Mouse (Mus musculus): ENCODE results near the gene Pacrg.

Gene Pacrg

DNA sequence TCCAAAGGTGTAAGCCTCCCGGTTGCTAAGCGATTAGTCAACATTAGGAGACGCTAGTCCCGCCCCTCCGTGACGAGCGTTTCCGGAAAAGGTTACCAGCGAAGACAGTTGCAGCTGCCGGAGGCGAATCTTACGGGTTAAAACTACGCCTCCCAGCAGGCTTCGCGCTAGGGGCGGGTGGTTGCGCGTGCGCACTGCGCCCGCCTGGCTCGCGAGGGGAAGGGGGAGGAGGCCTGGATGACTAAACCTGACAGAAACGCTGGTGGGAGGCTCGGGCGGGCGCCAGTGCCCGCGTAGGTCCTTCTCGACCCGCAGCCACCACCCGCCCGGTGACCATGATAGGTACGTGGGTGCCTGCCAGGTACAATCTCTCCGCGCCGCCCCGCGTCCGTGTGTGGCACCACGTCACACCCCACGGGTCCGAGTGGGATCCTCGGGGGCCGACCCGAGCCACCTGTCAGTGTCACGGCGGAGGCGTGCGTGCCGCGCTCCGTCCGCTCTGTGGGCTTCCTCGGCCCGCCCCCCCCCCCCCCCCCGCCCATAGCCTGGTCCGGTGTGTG, at the start of gene Pacrg, which contains the start of gene Prkn:
TSS of gene Pacrg (minus strand) at position 164 of the 560 bp plus-strand sequence.
TSS of gene Prkn (plus strand) at position 237 of the 560 bp plus-strand sequence.
- in situ Hi-C loops (cut with MboI, MseI), result loop anchor here (25.0 kb wide), 1 partner anchor 503 kb away; no protein-coding TSS in a partner anchor

DNA sequence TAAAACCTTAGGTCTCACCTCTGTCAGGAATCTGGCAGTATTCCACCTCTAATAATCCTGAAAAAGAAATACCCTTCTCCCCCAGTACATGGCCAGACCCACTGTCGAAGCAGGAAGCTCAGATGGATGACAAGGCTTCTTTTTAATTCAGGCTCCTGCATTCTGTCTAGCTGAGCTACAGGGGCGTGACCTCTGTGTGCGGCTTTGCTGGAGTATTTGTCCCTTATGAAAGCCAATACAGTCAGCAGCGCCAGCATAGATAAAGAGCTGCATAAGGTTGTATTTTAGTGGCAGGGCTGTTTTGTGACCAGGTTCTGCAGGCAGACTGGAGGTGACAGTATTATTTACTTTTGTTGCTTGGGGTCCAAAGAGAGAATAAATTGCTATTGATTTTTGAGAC, 47.8 kb upstream of the Pacrg start:
- in situ Hi-C loops (cut with MboI, MseI), result no loop called here

- in situ Hi-C loops (cut with MboI, MseI), result no loop called here
Observed at GRCm38 (mm10) chr17:10882260-10882659, 42.1 kb upstream of the Pacrg start.

DNA sequence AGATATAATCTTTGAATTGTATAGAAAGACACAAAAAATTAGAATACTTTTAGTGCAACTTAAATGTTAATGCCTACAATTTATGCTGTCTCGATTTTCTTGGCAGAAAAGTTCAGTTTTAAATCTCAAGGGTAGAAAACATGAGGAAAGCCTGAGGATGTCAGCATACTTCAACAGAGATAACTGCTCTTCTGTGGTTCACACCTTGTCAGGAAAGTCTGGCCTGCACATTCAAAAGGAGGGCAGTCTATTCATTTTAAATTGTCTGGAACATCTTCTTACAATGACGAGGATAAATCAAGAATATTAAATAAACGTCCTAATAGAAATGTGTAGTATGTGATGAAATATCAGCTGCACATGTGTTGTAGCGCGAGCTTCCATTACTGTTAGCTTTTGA, 38.9 kb upstream of the Pacrg start:
- in situ Hi-C loops (cut with MboI, MseI), result no loop called here

DNA sequence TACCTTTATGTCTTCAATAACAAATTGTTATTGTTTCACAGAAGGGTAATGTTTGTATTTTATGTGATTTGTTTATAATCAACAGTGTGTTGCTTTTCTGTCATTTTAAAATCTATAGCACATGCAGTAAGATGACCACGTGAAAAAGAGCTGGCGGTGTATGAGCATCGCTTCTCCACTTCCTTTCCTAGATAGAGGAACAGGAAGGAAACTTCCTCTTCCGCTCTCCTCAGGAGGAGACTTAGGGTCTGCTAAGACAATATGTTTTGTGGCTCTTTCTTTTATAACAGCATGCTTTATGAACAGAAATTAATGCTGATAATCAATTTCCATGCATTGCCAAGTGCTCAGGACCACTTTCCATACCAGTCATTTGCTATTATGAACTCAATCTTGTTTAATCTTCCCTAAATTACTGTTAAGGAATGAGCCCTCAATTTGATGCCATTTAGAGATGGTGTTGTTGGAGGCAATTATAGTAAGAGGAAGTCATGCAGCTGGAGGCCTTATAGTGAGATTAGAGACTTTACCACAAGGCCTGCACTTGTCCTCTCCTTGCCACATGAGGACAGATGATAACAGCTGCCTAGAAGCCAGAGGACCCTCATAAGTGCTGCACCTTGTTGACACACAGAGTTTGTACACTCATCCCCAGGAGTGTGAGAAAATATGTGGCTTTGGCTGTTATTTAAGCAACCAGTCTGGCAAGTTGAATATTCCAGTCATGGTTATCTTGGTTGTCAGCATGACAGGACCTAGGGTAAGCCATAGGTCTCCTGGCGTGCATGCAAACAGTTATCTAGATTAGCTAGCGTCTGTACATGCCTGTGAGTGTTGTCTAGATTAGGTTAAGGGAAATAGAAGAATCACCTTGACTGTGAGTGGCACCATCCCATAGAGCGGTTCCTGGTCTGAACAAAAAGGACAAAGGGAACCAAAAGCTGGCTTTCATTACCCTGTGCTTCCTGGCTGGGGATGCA, 34.4 kb upstream of the Pacrg start:
- in situ Hi-C loops (cut with MboI, MseI), result no loop called here

GRCm38 (mm10) chr17:10854207-10854606, 14.1 kb upstream of the Pacrg start:
- in situ Hi-C loops (cut with MboI, MseI), result no loop called here

GRCm38 (mm10) chr17:10840731-10841201, 655 bp upstream of the Pacrg start:
- in situ Hi-C loops (cut with MboI, MseI), result loop anchor here (25.0 kb wide), 1 partner anchor 503 kb away; no protein-coding TSS in a partner anchor

DNA sequence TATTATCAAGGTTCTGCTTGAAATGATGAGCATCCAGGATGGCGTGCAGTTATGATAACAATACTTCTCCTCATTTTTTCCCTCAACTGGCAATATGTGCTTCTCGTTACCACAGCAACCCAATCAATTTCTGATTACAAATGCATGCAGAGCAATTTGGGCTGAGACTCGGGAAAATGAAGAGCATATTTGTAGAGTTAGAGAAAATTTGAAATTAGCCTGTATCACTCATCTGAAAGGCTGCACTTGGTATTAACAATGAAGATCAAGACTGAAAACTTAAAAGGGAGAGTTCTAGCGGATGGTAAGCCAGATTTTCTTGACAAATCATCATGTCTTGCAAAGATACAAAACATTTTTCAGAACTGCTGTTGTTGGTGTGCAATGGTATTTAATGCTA, 21.1 kb downstream of the Pacrg start:
- in situ Hi-C loops (cut with MboI, MseI), result no loop called here

DNA sequence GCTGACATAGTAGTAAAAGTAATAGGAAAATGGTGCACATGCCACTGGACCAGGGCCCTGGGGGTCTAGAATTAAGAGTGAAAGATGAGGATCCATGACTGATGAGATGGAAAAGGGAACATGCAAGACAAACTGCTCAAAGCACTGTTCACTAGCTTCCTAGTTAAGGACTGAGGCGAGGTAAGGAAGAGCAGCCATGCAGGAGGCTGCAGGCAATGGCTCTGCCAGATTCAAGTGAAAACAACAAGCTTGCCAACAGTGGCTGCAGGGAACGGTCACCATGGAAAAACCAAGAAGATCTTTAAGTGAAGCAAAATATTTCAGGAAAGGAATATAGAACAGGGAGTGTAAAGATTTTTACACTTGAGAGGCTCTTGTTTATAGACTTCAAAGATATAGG, 31.5 kb downstream of the Pacrg start:
- in situ Hi-C loops (cut with MboI, MseI), result no loop called here

DNA sequence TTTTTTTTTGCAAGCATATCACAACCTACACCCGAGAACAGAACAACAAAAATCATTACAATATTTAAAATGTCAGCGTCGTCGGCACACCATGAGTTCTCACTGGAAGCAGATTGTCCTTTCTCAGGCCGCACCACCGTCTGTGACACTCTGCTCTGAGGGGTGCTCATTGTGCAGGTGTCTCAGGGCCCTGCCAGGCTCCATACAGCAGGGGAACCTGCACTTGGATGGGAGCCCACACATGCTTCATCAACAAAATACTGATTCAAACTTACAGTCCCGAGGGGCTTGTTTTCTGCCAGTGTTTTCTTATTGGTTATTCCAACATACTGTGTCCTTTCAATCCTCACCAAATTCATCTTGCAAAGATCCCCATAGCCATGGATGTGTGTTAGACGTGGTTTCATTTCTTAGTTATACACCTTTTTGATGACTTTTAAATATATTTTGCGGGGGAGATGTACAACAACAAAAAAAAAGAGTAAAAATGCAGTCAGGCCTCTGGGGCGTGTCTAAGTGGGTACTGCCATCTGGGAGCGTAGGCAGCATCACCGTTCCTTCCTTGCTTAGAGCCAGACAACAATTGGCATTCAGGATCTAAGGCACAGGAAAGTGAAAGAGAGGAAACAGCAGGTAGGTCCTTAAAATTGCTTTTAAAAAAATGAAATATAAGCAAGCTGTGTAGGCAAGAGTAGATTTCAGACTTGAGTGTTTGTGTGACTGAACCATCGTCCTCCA, 32.7 kb downstream of the Pacrg start:
- in situ Hi-C loops (cut with MboI, MseI), result no loop called here

GRCm38 (mm10) chr17:10806692-10807091, 33.4 kb downstream of the Pacrg start:
- in situ Hi-C loops (cut with MboI, MseI), result no loop called here

DNA sequence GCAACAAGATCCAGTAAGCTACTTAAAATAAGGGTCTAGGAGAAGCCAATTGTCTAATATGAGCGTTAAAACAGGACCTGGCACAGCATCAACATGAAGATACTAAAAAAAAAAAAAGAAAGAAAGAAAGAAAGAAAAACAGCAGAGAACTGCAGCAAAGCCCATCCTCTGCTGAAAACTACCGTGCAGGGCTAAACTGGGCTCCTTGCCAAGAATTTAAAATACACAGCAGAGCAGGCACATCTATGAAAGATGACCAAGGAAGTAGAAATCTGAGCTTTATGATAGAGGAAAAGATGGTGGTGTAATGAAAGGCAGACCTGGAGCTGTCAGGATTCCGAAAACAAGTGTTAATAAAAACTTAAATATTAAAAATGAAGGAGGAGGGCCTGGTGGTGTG, 48.5 kb downstream of the Pacrg start:
- in situ Hi-C loops (cut with MboI, MseI), result no loop called here

DNA sequence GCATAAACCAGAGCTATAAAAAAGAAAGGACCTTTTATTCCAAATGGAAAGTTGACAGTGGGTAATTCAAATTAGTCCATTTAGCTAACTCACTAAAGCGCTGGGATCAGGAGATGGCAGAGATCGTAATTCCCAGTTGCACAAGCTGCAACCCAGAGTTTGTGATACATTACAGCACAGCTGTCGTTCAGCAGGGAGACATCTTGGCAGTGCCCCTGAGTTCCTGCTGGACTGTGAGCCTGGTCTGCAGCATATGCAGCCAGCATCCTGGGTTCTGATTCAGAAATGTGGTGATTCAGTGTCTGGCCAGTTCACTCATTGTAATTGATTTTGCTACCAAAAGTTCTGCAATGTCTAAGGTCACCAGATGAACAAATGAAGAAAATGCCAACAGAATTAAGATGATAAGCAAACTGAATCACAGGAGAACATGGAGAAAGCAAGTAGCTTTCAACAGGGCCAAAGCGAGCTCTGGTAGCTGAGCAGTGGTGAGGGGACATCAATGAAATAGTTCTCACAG, 55.6 kb downstream of the Pacrg start:
- in situ Hi-C loops (cut with MboI, MseI), result no loop called here

GRCm38 (mm10) chr17:10776503-10776902, 63.6 kb downstream of the Pacrg start:
- in situ Hi-C loops (cut with MboI, MseI), result no loop called here

DNA sequence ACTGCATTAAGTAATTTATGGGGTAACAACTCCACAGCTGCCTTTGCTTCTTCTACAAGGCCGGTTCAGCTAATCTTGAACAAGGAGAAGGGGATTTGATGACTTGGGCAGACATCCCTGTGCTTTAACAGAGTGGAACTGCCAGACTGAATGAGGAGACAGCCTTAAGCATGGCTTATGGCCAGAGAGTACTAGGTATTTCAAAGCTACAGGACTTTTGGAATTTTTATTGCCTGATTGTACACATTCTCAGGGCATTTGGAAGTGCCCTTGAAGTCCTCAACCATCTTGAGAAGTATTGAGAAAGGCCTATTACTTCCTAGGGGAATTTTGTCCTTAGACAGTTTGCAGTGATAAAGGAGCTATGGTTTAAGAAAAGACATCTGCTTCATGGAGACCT, 65.6 kb downstream of the Pacrg start:
- in situ Hi-C loops (cut with MboI, MseI), result no loop called here

DNA sequence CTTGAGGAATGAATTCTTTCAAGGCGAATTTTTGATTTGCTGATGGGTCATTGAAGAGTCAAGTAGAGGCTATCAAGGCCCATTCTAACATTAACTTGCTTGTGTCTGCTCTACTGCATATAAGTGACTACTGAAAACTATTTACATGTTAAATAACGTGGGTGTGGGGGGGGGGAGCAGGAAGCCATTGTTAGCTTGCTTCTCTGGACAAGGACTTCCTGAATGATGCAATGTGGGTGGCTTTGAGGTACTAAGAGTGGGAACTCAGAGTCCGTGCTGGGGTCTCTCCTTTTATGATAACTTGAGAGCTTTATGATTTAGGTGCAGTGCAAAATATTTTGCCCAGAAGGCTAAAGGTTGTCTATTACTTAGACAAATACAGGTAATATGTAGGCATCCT, 67.9 kb downstream of the Pacrg start:
- in situ Hi-C loops (cut with MboI, MseI), result no loop called here

DNA sequence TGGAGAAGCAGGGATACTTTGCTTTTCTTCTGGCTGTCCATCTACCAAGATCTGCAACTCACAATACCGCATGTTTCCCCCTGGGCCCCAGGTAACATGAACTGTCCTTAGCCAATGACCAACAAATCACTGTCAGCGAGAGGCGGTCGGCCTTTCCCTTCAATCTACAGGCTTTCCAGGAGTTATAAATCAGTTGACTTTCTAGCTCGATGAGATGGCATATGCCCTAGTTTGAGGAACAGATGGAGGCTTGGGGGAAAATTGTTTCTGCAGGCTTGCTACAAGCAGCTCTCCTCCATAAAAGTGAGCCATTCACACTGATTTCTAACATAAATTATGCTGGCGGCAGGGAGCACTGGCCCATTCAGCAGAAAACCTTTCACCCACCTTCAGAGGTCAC, 70.2 kb downstream of the Pacrg start:
- in situ Hi-C loops (cut with MboI, MseI), result no loop called here

GRCm38 (mm10) chr17:10766735-10767406, 73.2 kb downstream of the Pacrg start:
- in situ Hi-C loops (cut with MboI, MseI), result no loop called here

GRCm38 (mm10) chr17:10764343-10764742, 75.8 kb downstream of the Pacrg start:
- in situ Hi-C loops (cut with MboI, MseI), result no loop called here

- in situ Hi-C loops (cut with MboI, MseI), result no loop called here
Observed at GRCm38 (mm10) chr17:10757455-10757854, 82.7 kb downstream of the Pacrg start.

All from regulatory T cell (primary cell).